Mouse (Mus musculus) layer of hippocampus, postnatal 10 days (tissue): ENCODE data around the gene Dnmt3a. TPM values are rescaled to one million over a fixed set of nuclear protein-coding genes. Genes with fewer than 3 reads are reported as not detected.

Experiments used
- DNase-seq, 2 experiments: peaks; one replicate each; pipeline ENCODE4 v3.0.0; 2021; ENCODE audit warnings: low spot score in 2 of 2
- total RNA-seq, 2 experiments: library from RNA; stranded (reverse); gene quantifications; 2 replicates each; pipeline ENCODE4 v1.2.3; 2021

The Dnmt3a gene
- total RNA-seq, 2 experiments from 2014 or later, result 288 to 295 TPM

DNA sequence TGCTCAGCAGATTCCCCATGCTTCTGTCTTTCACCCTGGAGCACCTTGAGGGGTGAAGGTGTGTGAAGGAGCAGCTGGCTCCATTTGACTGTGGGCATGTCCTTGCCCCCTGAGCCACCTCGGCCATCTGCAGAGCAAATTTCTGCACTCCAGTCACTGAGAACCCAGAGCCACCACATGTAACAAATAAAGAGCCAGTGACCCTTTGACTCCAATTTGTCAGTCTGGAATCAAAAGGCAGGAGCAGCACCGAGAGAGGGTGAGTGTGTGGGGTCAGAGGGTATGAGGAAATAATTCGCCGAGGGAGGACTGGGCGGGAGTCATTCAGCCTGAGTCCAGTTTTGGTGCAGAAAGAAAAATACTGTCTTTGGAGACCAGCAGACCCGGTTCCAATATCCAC, 44.9 kb downstream of the Dnmt3a start:
- DNase-seq, result no peak

DNA sequence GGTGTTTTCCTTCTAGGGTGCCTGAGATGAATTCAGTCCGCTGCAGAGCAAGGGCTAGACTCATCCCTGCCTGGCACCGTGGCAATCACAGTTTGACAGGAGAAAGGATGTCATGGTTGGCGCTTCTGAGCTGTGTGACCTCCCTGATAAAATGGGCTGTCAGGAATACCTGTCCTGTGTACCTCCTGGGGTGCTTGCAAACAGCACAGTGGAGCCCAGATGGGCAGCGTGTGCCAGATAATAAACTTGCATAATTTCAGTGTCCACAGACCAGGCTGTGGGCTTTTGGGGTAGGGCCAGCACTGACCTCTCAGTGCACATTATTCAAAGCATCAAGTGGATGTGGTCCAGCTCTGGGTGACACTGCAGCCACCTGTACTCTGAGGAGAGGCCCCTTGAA, 45.4 kb downstream of the Dnmt3a start:
- DNase-seq, result no peak

GRCm38 (mm10) chr12:3852521-3852920, 46.7 kb downstream of the Dnmt3a start:
- DNase-seq, result no peak

DNA sequence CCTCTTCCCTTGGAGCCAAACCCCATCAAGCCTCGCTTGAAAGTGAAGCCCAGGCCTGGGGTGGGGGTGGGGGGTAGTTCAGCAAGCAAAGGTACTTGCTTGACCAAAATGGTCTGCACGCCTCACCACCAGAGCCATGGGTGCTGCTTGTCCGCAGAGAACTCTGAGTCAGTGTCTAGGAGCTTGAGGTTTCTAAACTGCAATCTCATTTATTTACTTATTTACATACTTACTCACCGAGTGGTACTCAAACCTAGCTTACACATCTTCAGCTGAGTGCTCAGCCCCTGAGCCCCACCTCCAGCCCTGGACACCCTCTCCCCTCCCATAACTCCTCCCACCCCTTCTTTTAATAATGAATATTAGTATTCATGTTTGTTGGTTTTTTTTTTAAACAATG, 48.6 kb downstream of the Dnmt3a start:
- DNase-seq, result no peak

DNA sequence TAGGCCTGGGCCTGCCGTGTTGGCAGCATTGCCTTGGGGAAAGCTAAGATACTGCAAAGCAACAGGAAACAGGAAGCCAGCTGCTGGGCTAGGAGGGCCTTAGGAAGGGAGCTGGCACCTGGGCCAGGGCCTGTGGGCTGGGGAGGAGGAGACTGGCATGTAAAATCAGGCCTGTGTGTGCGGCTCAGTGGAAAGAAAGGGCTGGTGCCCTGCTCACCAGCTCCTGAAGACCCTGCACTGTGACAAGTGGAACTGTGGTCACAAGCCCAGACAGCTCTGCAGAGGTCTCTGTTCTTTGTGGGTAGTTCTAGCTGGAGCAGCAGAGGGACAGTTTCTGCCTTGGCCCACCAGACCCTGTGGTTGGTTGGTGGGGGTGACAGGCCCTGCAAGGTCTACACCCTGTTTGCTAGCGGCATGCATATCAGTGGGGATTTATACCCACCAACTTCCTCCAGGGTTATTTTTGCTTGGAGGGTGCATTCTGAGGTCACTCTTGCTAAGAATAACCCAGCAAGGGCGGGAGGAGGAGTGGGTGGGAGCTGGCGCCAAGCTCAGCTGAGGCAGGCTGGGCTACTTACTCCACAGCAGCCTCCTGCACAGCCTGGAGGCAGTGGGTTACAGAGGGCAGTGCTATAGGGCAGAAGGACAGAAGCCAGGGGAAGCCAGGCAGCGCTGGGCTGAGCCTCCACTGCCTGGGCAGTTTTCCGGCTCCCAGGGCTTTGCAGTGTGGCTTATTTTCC, 50.1 kb downstream of the Dnmt3a start:
- peak in 1 of 2 experiments; percentile 42 for DNase-seq

GRCm38 (mm10) chr12:3856748-3857147, 50.9 kb downstream of the Dnmt3a start:
- no peak for DNase-seq

DNA sequence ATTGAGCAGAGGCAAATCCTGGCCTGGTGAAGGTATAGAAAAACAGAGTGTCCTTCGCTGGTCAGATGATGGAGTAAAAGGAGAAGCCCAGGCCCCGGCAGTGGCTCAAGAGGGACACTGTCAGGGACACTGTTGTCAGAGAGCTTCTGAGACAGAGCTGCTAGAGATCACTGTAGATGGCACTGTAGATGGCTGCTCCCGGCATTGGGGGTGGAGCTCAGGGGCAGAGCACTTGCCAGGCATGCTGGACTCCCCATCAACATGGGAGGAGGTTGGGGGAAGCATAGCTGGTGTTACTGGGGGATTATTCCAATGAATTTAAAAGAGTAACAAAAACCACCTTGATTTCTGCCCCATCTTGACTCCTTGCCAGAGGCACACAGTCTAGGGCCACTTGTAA, 51.4 kb downstream of the Dnmt3a start:
- no peak for DNase-seq

- DNase-seq, result no peak
These were observed 52.0 kb downstream of the Dnmt3a start for GRCm38 (mm10) chr12:3857773-3858172.

- DNase-seq, result no peak
These were observed 52.9 kb downstream of the Dnmt3a start for GRCm38 (mm10) chr12:3858754-3859153.

DNA sequence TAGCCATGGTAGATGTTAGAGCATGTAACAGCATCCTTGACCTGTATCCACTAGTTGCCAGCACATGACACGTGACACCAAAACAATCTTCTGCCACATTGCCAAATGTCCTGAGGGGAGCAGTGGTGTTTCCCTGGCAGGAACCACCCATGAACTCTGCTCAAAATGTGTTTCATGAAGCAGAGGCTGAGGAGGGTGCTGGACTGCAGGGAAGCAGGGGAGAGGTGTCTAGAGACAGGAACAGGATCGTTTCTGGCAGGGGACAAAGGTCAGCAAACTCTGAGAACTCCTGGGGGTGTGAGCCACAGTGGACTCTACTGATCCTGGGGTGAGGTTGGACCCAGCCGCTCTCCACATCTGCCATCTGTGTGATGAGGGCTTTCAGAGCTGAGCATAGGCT, 53.7 kb downstream of the Dnmt3a start:
- DNase-seq, result no peak

DNA sequence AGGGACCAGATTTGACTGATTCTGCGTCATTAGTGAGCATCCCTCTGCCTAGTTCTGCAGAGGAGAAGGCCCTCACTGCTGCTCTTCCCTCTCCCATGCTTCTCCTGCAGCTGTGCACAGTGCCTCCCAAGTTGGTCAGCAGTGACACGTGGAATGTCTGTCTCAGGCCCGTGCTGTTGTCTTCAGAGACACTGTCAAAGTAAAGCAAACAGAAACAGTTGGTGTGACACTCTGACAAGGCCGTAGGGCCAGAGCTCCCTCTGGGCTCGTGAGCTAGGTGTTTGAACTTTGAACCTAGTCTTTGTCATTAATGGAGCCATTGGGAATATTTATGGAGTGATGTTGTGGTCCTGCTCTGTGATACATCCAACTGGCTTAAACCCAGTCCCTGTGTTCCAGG, 54.2 kb downstream of the Dnmt3a start:
- no peak for DNase-seq

DNA sequence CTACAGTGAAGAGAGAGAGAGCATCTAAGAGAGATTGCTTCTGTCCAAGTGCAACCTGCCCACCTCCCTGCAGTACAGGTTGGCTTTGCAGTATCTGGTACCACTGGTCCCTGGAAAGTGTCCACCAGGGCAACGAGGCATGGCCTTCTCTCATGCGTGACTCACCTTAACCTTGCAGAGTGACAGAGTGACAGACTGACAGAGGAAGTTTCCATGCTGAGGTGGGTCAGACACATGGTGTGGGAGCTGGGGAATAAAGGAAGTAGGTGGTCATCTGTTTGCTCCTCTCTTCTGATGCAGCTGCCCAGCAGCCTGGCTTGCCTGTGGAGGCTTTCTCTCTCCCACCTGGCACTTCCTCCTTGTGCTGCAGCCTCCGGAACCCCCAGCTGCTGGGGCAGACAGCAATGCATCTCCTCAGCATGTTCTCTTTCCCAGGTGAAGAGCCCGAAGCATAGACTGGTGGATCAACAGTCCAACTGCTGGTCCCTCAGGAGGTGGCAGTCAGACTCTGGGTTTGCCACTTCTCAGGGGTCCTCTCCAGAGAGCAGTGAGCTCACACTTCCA, 55.9 kb downstream of the Dnmt3a start:
- no peak for DNase-seq

GRCm38 (mm10) chr12:3862253-3862652, 56.4 kb downstream of the Dnmt3a start:
- DNase-seq, result no peak

- no peak for DNase-seq
These were observed 58.4 kb downstream of the Dnmt3a start for GRCm38 (mm10) chr12:3864208-3864607.

DNA sequence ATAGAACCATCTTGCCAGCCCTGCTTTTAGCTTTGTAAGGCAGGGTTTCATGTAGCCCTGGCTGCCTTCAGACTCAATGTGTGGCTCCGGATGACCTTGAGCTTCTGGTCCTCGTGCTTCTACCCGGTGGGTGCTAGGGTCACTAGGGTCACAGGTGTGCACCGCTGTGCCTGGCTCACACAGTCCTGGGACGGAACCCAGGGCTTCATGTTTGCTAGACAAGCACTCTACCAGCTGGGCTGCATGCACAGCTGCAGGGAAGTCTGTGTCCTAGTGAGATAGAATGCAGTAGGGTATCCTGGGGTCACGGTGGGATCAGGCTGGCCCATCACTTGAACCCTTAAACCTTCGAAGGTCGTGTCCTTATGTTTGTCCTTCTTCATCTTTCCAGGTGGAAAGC, 59.8 kb downstream of the Dnmt3a start:
- DNase-seq, result no peak

- no peak for DNase-seq
These were observed 61.0 kb downstream of the Dnmt3a start for GRCm38 (mm10) chr12:3866654-3867370.

DNA sequence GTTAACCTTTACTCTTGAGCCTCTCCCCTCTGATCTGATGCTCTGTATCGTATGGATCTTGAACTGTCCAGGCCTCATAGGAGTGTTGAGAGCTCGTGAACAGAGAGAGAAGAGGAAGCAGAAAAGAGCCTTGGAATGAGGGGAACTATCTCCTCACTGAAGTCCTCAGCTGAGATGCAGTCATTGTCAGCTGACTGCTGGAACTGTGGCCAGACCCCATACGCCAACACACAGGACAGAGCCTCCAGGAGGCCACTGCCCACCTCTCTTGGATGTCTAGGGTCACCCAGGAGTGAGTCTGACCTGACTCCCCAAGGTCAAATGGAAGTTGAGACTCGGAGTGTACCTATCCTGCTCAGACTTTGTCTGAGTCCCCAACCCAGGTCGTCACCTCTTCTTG, 62.3 kb downstream of the Dnmt3a start:
- no peak for DNase-seq

GRCm38 (mm10) chr12:3868676-3869458, 63.1 kb downstream of the Dnmt3a start:
- peak; percentile 57 to 66 for DNase-seq

- no peak for DNase-seq
These were observed 64.2 kb downstream of the Dnmt3a start for GRCm38 (mm10) chr12:3870024-3870423.

DNA sequence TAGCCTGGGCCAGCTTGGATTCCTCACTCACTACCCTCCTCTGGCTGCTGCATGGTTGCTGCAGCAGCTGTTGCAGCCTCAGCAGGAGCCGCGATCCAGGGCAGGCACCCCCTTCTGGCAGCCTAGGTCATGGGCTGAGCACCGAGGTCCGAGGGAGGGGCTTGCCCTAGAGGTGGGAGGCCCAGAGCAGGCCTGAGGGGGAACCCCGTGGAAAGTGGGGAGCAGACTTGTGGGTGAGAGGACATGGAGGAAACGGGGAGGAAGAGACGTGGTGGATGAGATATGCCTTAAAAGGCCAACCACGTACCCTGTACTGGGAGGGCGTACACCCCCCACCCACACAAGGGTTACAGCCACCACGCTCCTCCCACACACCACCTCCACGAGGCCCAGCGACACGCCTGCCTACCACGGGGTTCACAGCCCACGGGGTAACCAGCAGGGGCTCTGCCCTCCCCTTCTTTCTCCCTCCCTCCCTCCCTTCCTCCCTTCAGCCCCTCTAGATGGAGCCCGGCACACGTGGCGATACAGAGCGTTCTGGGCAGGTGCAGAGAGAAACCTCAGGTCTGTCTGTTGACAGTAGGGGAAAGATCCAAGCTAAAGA, 65.2 kb downstream of the Dnmt3a start:
- DNase-seq, result no peak

- peak; percentile 81 to 84 for DNase-seq
These were observed 65.8 kb downstream of the Dnmt3a start for GRCm38 (mm10) chr12:3871637-3872036.
